Mouse (Mus musculus) small intestine, adult 2 months (tissue): Measurements from ENCODE around the gene Sytl3.
"Not testable (repeated sequence)": the region's sequence is repeated elsewhere in the genome, so short reads cannot be mapped to it uniquely, and the experiment has no call there.

ENCODE experiments used
- CTCF ChIP-seq: fragments of 200-500 bp; IDR thresholded peaks from 2 replicates; pipeline ENCODE4 v1.5.1; 2012; ENCODE audit warnings: low read depth, mild to moderate bottlenecking, control low read depth, inconsistent platforms, low read length, moderate library complexity, mixed read lengths; ENCODE audit not compliant: insufficient replicate concordance, insufficient read length; ENCODE audit errors: extremely low read depth
- POLR2A ChIP-seq: fragments of 200-500 bp; IDR thresholded peaks from 2 replicates; pipeline ENCODE4 v1.6.1; 2012; ENCODE audit warnings: low read depth, mild to moderate bottlenecking, control low read depth, inconsistent platforms, low read length, moderate library complexity

DNA sequence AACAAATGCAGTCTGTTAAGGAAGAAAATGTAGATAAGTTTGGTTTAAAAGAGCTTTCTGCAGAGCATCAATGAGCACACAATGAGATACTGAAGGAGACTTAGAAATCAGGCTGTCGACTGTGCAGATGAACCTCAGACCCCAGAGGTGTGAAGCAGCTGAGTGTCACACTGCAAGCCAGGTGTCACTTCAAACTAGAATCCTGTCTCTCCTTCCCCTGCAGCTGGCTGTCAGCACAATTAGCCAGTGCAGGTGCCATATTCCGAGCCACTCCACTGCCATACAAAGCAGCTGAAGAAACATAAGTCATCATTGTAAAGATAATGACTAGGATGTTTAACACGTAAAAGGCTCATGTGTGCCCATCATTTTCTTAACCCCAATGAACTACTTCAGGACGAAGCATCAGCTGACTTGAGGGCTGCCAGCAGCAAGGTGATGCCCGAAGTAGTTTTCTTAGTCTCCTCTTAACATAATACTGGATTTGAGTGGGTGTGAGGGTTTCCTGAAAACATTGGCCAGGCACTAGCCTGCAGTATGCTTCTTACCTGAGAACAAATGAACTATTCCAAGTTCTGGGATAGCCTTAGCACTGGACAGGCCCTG lies 5.4 kb upstream of the Sytl3 start:
- TF ChIP-seq CTCF, POLR2A: not testable (repeated sequence)
